Mouse (Mus musculus): Measurements from ENCODE around the gene Doxl2. TPM values are rescaled to one million over a fixed set of nuclear protein-coding genes. Genes with fewer than 3 reads are reported as not detected.

Doxl2 gene
- polyA plus RNA-seq, 1 experiment from 2014 or later, result not detected

- ATAC-seq (ENCODE audit: insufficient read depth), result no peak
- 88% methylated on average over 1 of the region's 1 CpGs for WGBS
Observed at GRCm38 (mm10) chr6:49019341-49019740, 44.6 kb downstream of the Doxl2 start.

DNA sequence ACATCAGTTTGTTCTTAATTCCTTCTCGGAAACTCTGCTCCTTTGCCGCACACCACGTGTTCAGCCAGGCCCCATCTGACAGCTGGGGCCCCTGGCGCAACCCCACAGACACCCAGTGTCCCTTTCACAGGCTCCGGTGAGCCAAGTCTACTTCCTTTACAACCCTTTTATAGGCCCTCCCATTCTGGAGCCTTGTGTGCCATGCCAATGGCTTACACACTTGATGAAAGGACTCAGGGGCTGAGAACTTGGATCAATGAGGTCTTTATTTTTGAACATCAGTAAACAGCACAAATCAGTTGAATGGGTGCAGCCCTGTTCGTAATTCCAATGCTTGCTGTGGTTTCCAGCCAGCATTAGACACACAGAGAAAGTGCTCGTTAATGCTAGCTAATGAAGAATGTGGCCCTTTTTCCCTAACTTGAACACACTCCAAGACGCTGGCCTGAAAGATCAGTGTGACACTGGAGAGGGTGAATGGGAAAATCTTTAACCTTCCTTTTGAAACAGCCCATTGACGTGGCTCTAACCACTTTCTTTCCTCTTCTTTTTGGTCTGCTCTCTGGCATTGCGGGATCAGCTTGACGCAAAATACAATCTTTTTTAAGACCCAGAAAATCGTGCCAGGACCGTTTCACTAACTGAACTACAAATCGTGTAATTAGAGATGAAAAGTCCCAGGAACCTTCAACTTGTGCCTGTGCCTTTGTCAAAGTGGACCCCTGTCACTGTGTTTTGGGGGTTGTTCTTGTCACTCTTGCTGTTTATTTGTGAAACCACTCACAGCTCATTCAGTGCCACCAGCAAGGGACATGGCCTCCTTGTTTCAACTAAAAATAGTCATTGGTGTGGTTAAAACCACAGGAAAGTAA, 46.6 kb downstream of the Doxl2 start:
- H3K9me3 ChIP-seq (ENCODE audit: low read depth, low read length), result no peaks in the 10 kb centered on the region
- DNase-seq (no peak), ATAC-seq (ENCODE audit: insufficient read depth) (no peak)
- H3K4me2 ChIP-seq, result no peak overlapping the region
- H3K9ac ChIP-seq, result no peak overlapping the region
- no peak for TF ChIP-seq CTCF (IDR thresholded peaks at IDR 0.05; ENCODE audit: low read depth)
- no peaks in the 10 kb centered on the region for H3K36me3 ChIP-seq (ENCODE audit: insufficient read depth)
- WGBS, result 68% methylated on average over 14 of the region's 14 CpGs
- no peaks in the 10 kb centered on the region; the same call in 1 of the 2 replicates for H3K4me1 ChIP-seq (ENCODE audit: insufficient read depth)
- no peak overlapping the region for H3K4me3 ChIP-seq (ENCODE audit: low read depth, low read length)
- no peaks in the 10 kb centered on the region for H3K27me3 ChIP-seq (ENCODE audit: insufficient read depth, low read length)
- H3K27ac ChIP-seq (ENCODE audit: low read depth), result no peak overlapping the region

More at GRCm38 (mm10) chr6:49019341-49019740, 44.6 kb downstream of the Doxl2 start:
- no peaks in the 10 kb centered on the region for H3K36me3 ChIP-seq (ENCODE audit: insufficient read depth)
- no peak overlapping the region for H3K9ac ChIP-seq
- H3K27ac ChIP-seq (ENCODE audit: low read depth), result no peak overlapping the region
- TF ChIP-seq CTCF (IDR thresholded peaks at IDR 0.05; ENCODE audit: low read depth), result no peak
- no peaks in the 10 kb centered on the region; the same call in 1 of the 2 replicates for H3K4me1 ChIP-seq (ENCODE audit: insufficient read depth)
- H3K9me3 ChIP-seq (ENCODE audit: low read depth, low read length), result no peaks in the 10 kb centered on the region
- no peak overlapping the region for H3K4me3 ChIP-seq (ENCODE audit: low read depth, low read length)
- H3K4me2 ChIP-seq, result no peak overlapping the region
- no peaks in the 10 kb centered on the region for H3K27me3 ChIP-seq (ENCODE audit: insufficient read depth, low read length)
- DNase-seq, result no peak

DNA sequence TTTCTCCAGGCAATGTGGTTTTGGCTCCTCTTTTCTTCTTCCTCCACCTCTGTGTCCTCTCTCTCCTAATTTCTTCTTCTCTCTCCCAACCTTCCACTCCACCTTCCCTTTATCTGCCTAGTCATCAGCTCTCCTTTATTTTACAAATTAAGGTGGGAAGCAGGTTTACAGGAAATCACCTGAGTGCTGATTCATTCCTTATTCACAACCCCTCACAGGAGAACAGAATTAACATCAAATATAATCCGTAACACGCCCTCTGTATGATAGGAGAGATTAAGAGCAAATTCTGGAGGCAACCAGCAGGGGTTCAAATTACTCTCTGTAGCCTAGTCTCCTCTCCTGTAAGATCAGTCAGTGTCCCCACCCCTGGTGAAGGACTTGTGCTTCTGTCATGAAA, 47.6 kb downstream of the Doxl2 start:
- Histone ChIP-seq H3K9me3 (ENCODE audit: low read depth, low read length) (no peaks in the 10 kb centered on the region), H3K4me1 (ENCODE audit: insufficient read depth) (no peaks in the 10 kb centered on the region), H3K36me3 (ENCODE audit: insufficient read depth) (no peaks in the 10 kb centered on the region), H3K4me2 (no peak overlapping the region), H3K27ac (ENCODE audit: low read depth) (no peak overlapping the region), H3K9ac (no peak overlapping the region), H3K4me3 (ENCODE audit: low read depth, low read length) (no peak overlapping the region), H3K27me3 (ENCODE audit: insufficient read depth, low read length) (no peaks in the 10 kb centered on the region)
- WGBS, result 74% methylated on average over 2 of the region's 2 CpGs
- no peak for TF ChIP-seq CTCF (IDR thresholded peaks at IDR 0.05; ENCODE audit: low read depth)
- no peak for DNase-seq
- no peak for ATAC-seq (ENCODE audit: insufficient read depth)

DNA sequence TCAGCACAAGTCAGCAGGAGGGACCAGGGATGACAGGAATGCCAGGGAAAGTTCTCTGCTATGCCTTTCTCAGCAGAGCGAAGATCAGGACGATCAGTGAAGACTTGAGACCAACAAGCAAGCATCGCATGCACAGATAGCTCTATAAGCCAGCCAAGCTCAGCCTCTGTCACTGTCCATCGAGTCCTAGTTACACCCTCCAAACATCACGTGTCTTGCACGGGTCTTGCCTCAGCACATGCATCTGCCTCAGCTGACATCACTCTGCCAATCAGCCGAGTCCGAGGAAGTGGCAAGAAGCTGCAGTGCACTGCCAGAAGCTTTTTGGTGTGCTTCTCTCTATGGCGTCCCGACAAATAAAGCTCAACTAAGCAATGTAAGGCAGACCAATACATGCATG, 48.6 kb downstream of the Doxl2 start:
- no peak for ATAC-seq (ENCODE audit: insufficient read depth)
- Histone ChIP-seq H3K36me3 (ENCODE audit: insufficient read depth) (no peaks in the 10 kb centered on the region), H3K4me3 (ENCODE audit: low read depth, low read length) (no peak overlapping the region), H3K9me3 (ENCODE audit: low read depth, low read length) (no peaks in the 10 kb centered on the region), H3K9ac (no peak overlapping the region), H3K4me2 (no peak overlapping the region), H3K4me1 (ENCODE audit: insufficient read depth) (no peaks in the 10 kb centered on the region), H3K27me3 (ENCODE audit: insufficient read depth, low read length) (no peaks in the 10 kb centered on the region), H3K27ac (ENCODE audit: low read depth) (no peak overlapping the region)
- no peak for TF ChIP-seq CTCF (IDR thresholded peaks at IDR 0.05; ENCODE audit: low read depth)
- 76% methylated on average over 10 of the region's 10 CpGs for WGBS
- no peak for DNase-seq

- Histone ChIP-seq H3K4me3 (ENCODE audit: low read depth, low read length) (no peak overlapping the region), H3K27ac (ENCODE audit: low read depth) (no peak overlapping the region), H3K4me1 (ENCODE audit: insufficient read depth) (no peaks in the 10 kb centered on the region), H3K27me3 (ENCODE audit: insufficient read depth, low read length) (no peaks in the 10 kb centered on the region), H3K9me3 (ENCODE audit: low read depth, low read length) (no peaks in the 10 kb centered on the region), H3K9ac (no peak overlapping the region), H3K36me3 (ENCODE audit: insufficient read depth) (no peaks in the 10 kb centered on the region), H3K4me2 (no peak overlapping the region)
- WGBS, result 79% methylated on average over 7 of the region's 7 CpGs
- ATAC-seq (ENCODE audit: insufficient read depth) (no peak), DNase-seq (no peak)
- TF ChIP-seq CTCF (IDR thresholded peaks at IDR 0.05; ENCODE audit: low read depth), result no peak
Observed at GRCm38 (mm10) chr6:49025290-49025689, 50.5 kb downstream of the Doxl2 start.

GRCm38 (mm10) chr6:49026496-49026895, 51.7 kb downstream of the Doxl2 start:
- no peak overlapping the region for H3K4me3 ChIP-seq (ENCODE audit: low read depth, low read length)
- DNase-seq (no peak), ATAC-seq (ENCODE audit: insufficient read depth) (no peak)
- no peaks in the 10 kb centered on the region for H3K4me1 ChIP-seq (ENCODE audit: insufficient read depth)
- H3K27me3 ChIP-seq (ENCODE audit: insufficient read depth, low read length), result no peaks in the 10 kb centered on the region
- H3K9ac ChIP-seq, result no peak overlapping the region
- no peaks in the 10 kb centered on the region for H3K36me3 ChIP-seq (ENCODE audit: insufficient read depth)
- H3K9me3 ChIP-seq (ENCODE audit: low read depth, low read length), result no peaks in the 10 kb centered on the region
- H3K27ac ChIP-seq (ENCODE audit: low read depth), result no peak overlapping the region
- no peak for TF ChIP-seq CTCF (IDR thresholded peaks at IDR 0.05; ENCODE audit: low read depth)
- no peak overlapping the region for H3K4me2 ChIP-seq
- WGBS, result 83% methylated on average over 5 of the region's 5 CpGs

DNA sequence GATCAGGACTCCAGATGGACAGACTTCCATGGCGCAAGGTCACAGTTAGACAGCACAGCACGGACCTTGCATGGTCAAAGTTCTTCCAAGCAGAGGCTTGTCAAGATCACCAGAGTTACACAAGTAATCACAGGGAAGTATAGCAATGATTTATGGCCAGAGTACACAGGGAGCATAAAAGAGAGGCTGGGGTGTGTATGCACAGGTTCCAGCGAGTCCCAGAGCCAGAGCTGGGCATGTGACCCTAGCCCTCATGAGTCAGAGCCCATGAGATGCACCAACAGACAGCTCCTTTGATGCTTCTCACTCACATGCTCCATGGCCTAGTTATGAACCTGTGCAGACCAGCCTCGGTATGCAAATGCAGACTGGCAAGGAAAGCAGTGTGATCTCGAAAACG, 53.3 kb downstream of the Doxl2 start:
- no peaks in the 10 kb centered on the region for H3K9me3 ChIP-seq (ENCODE audit: low read depth, low read length)
- H3K4me1 ChIP-seq (ENCODE audit: insufficient read depth), result no peaks in the 10 kb centered on the region
- no peaks in the 10 kb centered on the region for H3K27me3 ChIP-seq (ENCODE audit: insufficient read depth, low read length)
- H3K9ac ChIP-seq, result no peak overlapping the region
- TF ChIP-seq CTCF (IDR thresholded peaks at IDR 0.05; ENCODE audit: low read depth), result no peak
- H3K4me3 ChIP-seq (ENCODE audit: low read depth, low read length), result no peak overlapping the region
- no peaks in the 10 kb centered on the region for H3K36me3 ChIP-seq (ENCODE audit: insufficient read depth)
- no peak overlapping the region for H3K27ac ChIP-seq (ENCODE audit: low read depth)
- no peak overlapping the region for H3K4me2 ChIP-seq
- WGBS, result 81% methylated on average over 6 of the region's 6 CpGs
- DNase-seq (no peak), ATAC-seq (ENCODE audit: insufficient read depth) (no peak)

Other genes with a start within 250 kb of the Doxl2 start
- gene Gimap1, start 235.9 kb upstream of the Doxl2 start, polyA plus RNA-seq (2014; fragmentation: Nextera tagmentation; extraction: Ambion mirVana), result 35.3 and 37.2 TPM in 2 replicates
- 20.7 and 21.7 TPM in 2 replicates for gene Gimap5, start 228.8 kb upstream of the Doxl2 start, polyA plus RNA-seq (2014; fragmentation: Nextera tagmentation; extraction: Ambion mirVana)
- not detected in 2 replicates for gene Gimap3, start 204.1 kb upstream of the Doxl2 start, polyA plus RNA-seq (2014; fragmentation: Nextera tagmentation; extraction: Ambion mirVana)
- gene Tmem176a, start 134.0 kb upstream of the Doxl2 start, polyA plus RNA-seq (2014; fragmentation: Nextera tagmentation; extraction: Ambion mirVana), result 213 and 226 TPM in 2 replicates
- 387 and 409 TPM in 2 replicates for gene Tmem176b, start 133.5 kb upstream of the Doxl2 start, polyA plus RNA-seq (2014; fragmentation: Nextera tagmentation; extraction: Ambion mirVana)
- not detected in 2 replicates for gene Aoc1, start 102.1 kb upstream of the Doxl2 start, polyA plus RNA-seq (2014; fragmentation: Nextera tagmentation; extraction: Ambion mirVana)
- not detected in 2 replicates for gene 1600015I10Rik, start 45.1 kb upstream of the Doxl2 start, polyA plus RNA-seq (2014; fragmentation: Nextera tagmentation; extraction: Ambion mirVana)
- not detected in 2 replicates for gene Svs1, start 11.9 kb downstream of the Doxl2 start, polyA plus RNA-seq (2014; fragmentation: Nextera tagmentation; extraction: Ambion mirVana)
- 0.21 and 0.35 TPM in 2 replicates for gene Gpnmb, start 61.6 kb downstream of the Doxl2 start, polyA plus RNA-seq (2014; fragmentation: Nextera tagmentation; extraction: Ambion mirVana)
- 69.7 and 75.3 TPM in 2 replicates for gene Malsu1, start 98.8 kb downstream of the Doxl2 start, polyA plus RNA-seq (2014; fragmentation: Nextera tagmentation; extraction: Ambion mirVana)
- 62.4 and 67.5 TPM in 2 replicates for gene Igf2bp3, start 240.0 kb downstream of the Doxl2 start, polyA plus RNA-seq (2014; fragmentation: Nextera tagmentation; extraction: Ambion mirVana)